Mouse (Mus musculus) small intestine, adult 2 months (tissue): ENCODE data around the gene Capn11.

ENCODE experiments used
- CTCF ChIP-seq: fragments of 200-500 bp; IDR thresholded peaks from 2 replicates; pipeline ENCODE4 v1.5.1; 2012; ENCODE audit warnings: low read depth, mild to moderate bottlenecking, control low read depth, inconsistent platforms, low read length, moderate library complexity, mixed read lengths; ENCODE audit not compliant: insufficient replicate concordance, insufficient read length; ENCODE audit errors: extremely low read depth
- POLR2A ChIP-seq: fragments of 200-500 bp; IDR thresholded peaks from 2 replicates; pipeline ENCODE4 v1.6.1; 2012; ENCODE audit warnings: low read depth, mild to moderate bottlenecking, control low read depth, inconsistent platforms, low read length, moderate library complexity

- TF ChIP-seq POLR2A (no peak), CTCF (no peak)
These were observed 48.3 kb upstream of the Capn11 start for GRCm38 (mm10) chr17:45707376-45707775.
